Mouse (Mus musculus) C2C12 (cell line): Measurements from ENCODE around the gene Sipa1l3.

Experiments
- CEBPB ChIP-seq: IDR thresholded peaks from one replicate; pipeline ENCODE4 v1.6.1; 2011; ENCODE audit warnings: low read depth, mild to moderate bottlenecking, control low read depth, moderate library complexity
- CTCF ChIP-seq: IDR thresholded peaks from one replicate; pipeline ENCODE4 v1.5.1; 2011; ENCODE audit not compliant: control insufficient read depth, insufficient read depth, insufficient read length
- MAX ChIP-seq: IDR thresholded peaks from one replicate; pipeline ENCODE4 v1.6.1; 2011; ENCODE audit warnings: mild to moderate bottlenecking, control low read depth
- MYOD1 ChIP-seq: IDR thresholded peaks from one replicate; pipeline ENCODE4 v1.6.1; 2011; ENCODE audit warnings: low read depth; ENCODE audit not compliant: control insufficient read depth, insufficient read length

- TF ChIP-seq CTCF, result no peak
- peak; percentile 35 for TF ChIP-seq MYOD1
- TF ChIP-seq MAX, result no peak
- TF ChIP-seq CEBPB, result no peak
Measured at GRCm38 (mm10) chr7:29495880-29496279, 22.6 kb downstream of the Sipa1l3 start.
